16 mouse cellular contexts compared by ENCODE assay signal in genomic region chr17:81302490-81302889, GRCm38 (mm10).
"Had no signal": no experiment of that assay in that cellular context is flagged by ENCODE, and none has a peak within 500 bp of the region (broad histone marks: within the 10 kb centered on the region; RNA-seq: fewer than 3 reads in every experiment).

No protein-coding gene starts in this region.

- H3K4me2 ChIP-seq: limb, embryonic 15.5 days; liver, embryonic 12.5 days; lung, embryonic 15.5 days had no signal

- H3K4me1 ChIP-seq: limb, embryonic 15.5 days; liver, embryonic 12.5 days; lung, embryonic 15.5 days had no signal

- H3K9ac ChIP-seq: limb, embryonic 15.5 days; liver, embryonic 12.5 days; lung, embryonic 15.5 days had no signal

- DNase-seq: kidney, adult 8-10 months; kidney, postnatal 25 days; layer of hippocampus, adult 9-11 months; layer of hippocampus, postnatal 36 days; lung, postnatal 14 days; right cerebral cortex, postnatal 4 days; spleen, adult 18-20 months; thymus, adult 18-20 months; thymus, postnatal 14 days had no signal

- H3K27ac ChIP-seq: limb, embryonic 15.5 days; liver, embryonic 12.5 days; lung, embryonic 15.5 days; macrophage had no signal

- ATAC-seq: inflammation-experienced regulatory T-cells, adult 6 months; intestine, postnatal 0 days; liver, embryonic 12.5 days had no signal

- H3K9me3 ChIP-seq: limb, embryonic 15.5 days; liver, embryonic 12.5 days; lung, embryonic 15.5 days had no signal

- H3K27me3 ChIP-seq: limb, embryonic 15.5 days; liver, embryonic 12.5 days; lung, embryonic 15.5 days; megakaryocyte, embryonic 14.5 days had no signal

- H3K4me3 ChIP-seq: limb, embryonic 15.5 days; liver, embryonic 12.5 days; lung, embryonic 15.5 days; megakaryocyte, embryonic 14.5 days had no signal

- H3K36me3 ChIP-seq: limb, embryonic 15.5 days; liver, embryonic 12.5 days; lung, embryonic 15.5 days had no signal
